Mouse (Mus musculus) induced T-regulatory cell, adult 2 months (primary cell): ENCODE data around the gene Mvb12b.

Experiments used
- DNase-seq: peaks from one replicate; pipeline ENCODE4 v3.0.0-alpha.2; 2012; ENCODE audit warnings: low read depth

Gene Mvb12b

DNA sequence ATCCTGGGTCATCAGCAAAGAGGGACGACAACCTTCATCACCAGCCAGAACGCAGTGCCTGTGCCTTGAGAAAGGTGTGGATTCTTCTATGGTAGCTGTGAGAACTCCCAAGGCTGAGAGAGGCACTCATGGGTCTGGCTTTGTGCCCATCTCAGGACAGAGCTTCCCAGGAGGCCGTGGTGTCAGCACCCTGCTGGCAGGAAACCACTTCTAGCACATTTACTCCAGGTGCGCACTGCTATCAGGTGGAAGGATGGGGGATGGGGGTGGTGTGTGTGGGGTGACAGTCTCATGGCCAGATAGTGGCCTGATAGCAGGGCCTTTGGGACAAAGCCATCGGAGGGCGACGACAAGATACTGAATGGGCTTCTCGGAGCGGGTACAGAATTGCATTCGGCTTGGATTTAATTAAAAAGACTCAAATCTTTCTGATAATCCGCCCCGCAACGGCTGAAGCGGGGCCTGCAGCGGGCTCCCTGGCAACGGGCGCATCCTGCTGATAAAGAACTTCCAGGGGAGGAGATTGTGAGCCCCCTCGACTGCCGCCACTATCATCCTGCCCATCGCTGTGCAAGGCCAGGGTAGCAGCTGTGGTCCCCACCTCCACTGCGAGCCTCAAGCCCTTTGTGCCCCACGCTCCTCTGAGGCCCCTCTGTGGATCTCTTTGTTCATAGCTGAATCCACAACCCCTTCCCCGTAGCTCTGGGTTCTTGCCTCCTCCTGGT lies 198.4 kb downstream of the Mvb12b start:
- no peak for DNase-seq

DNA sequence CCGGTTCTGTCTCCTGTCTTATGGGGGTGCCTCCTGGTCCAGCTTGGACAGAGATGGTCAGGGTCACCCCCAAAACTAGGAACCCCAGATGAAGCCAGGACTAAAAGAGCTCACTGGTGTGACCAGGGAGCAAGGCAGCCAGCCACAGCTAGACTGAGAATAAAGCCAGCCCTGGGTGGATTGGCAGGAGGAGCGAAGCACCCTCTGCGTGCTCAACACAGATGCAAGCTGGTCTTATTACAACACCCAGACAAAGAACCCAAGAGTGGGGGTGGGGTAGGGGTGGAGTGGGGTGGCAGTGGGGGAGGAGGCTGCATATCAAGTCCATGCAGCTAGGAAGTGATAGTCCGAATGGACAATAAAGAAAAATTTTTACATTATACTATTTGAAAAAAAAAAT lies 204.2 kb downstream of the Mvb12b start:
- DNase-seq = no peak

DNA sequence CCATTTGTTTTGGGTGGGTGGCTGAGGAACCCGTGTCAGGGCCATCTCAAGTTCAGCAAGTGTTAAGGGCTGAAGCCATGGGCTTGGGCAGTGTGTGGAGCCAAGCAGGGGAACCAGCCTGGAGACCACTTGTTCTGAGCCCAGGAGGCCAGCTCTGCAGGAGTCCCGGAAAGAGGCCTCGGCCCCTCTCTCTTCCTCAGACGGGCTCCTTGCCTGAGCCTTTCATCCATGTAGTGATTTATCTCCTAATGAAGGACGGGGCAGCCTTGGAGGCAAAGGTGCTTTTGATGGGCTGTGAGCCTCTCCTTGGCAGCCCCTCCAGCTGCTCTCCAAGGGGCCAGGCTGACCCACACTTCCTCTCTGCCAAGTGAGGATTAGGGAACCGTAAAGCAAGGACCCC lies 204.7 kb downstream of the Mvb12b start:
- DNase-seq = no peak

DNA sequence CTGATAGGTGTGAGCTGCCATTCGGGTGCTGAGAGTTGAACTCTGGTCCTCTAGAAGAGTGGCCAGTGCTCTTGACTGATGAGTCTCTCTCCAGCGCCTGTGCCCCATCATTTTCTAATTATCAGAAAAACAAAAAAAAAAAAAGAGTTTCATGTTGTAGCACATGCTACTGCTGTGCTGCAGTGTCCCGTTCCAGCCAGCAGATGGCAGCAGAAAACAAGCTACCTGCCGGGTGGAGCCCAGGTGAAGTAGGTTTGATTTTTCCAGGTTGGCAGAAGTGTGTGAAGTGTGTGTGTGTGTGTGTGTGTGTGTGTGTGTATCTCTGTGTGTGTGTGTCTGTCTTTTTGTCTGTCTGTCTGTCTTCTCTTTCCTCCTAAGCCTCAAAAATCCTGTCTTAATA lies 205.5 kb downstream of the Mvb12b start:
- peak; percentile 55 for DNase-seq
